Mouse (Mus musculus): ENCODE results near the gene Nxpe4.
"Not testable (repeated sequence)": the region's sequence is repeated elsewhere in the genome, so short reads cannot be mapped to it uniquely, and the experiment has no call there.

The Nxpe4 gene

GRCm38 (mm10) chr9:48240431-48240830 is 78.6 kb downstream of the Nxpe4 start:
- no peak for ATAC-seq (ENCODE audit: low TSS enrichment)

GRCm38 (mm10) chr9:48241791-48242190 is 80.0 kb downstream of the Nxpe4 start:
- ATAC-seq (ENCODE audit: low TSS enrichment), result no peak

GRCm38 (mm10) chr9:48242756-48243155 is 80.9 kb downstream of the Nxpe4 start:
- no peak for ATAC-seq (ENCODE audit: low TSS enrichment)

- ATAC-seq (ENCODE audit: low TSS enrichment), result no peak
Observed at GRCm38 (mm10) chr9:48244175-48244574, 82.4 kb downstream of the Nxpe4 start.

GRCm38 (mm10) chr9:48245525-48245924 is 83.7 kb downstream of the Nxpe4 start:
- no peak for ATAC-seq (ENCODE audit: low TSS enrichment)

GRCm38 (mm10) chr9:48247276-48247675 is 85.5 kb downstream of the Nxpe4 start:
- no peak for ATAC-seq (ENCODE audit: low TSS enrichment)

- no peak for ATAC-seq (ENCODE audit: low TSS enrichment)
Observed at GRCm38 (mm10) chr9:48252236-48252635, 90.4 kb downstream of the Nxpe4 start.

- no peak for ATAC-seq (ENCODE audit: low TSS enrichment)
Observed at GRCm38 (mm10) chr9:48257001-48257400, 95.2 kb downstream of the Nxpe4 start.

- ATAC-seq (ENCODE audit: low TSS enrichment), result peak; percentile 78; the same call in 1 of the 2 replicates
Observed at GRCm38 (mm10) chr9:48257741-48258423, 96.1 kb downstream of the Nxpe4 start.

GRCm38 (mm10) chr9:48264616-48265015 is 102.8 kb downstream of the Nxpe4 start:
- ATAC-seq (ENCODE audit: low TSS enrichment), result no peak

- no peak for ATAC-seq (ENCODE audit: low TSS enrichment)
Observed at GRCm38 (mm10) chr9:48265491-48265890, 103.7 kb downstream of the Nxpe4 start.

- peak; percentile 93 for ATAC-seq (ENCODE audit: low TSS enrichment)
Observed at GRCm38 (mm10) chr9:48266286-48267027, 104.6 kb downstream of the Nxpe4 start.

- ATAC-seq (ENCODE audit: low TSS enrichment), result peak; percentile 80; the same call in 1 of the 2 replicates
Observed at GRCm38 (mm10) chr9:48267028-48267441, 105.2 kb downstream of the Nxpe4 start.

- no peak for ATAC-seq (ENCODE audit: low TSS enrichment)
Observed at GRCm38 (mm10) chr9:48267960-48268359, 106.1 kb downstream of the Nxpe4 start.

- no peak for ATAC-seq (ENCODE audit: low TSS enrichment)
Observed at GRCm38 (mm10) chr9:48276831-48277230, 115.0 kb downstream of the Nxpe4 start.

GRCm38 (mm10) chr9:48284221-48284620 is 122.4 kb downstream of the Nxpe4 start:
- ATAC-seq (ENCODE audit: low TSS enrichment), result no peak

GRCm38 (mm10) chr9:48290281-48290680 is 128.5 kb downstream of the Nxpe4 start:
- no peak for ATAC-seq (ENCODE audit: low TSS enrichment)

- ATAC-seq (ENCODE audit: low TSS enrichment), result no peak
Observed at GRCm38 (mm10) chr9:48294754-48295153, 132.9 kb downstream of the Nxpe4 start.

GRCm38 (mm10) chr9:48298983-48299382 is 137.2 kb downstream of the Nxpe4 start:
- ATAC-seq (ENCODE audit: low TSS enrichment), result no peak

GRCm38 (mm10) chr9:48303564-48303963 is 141.7 kb downstream of the Nxpe4 start:
- ATAC-seq (ENCODE audit: low TSS enrichment), result not testable (repeated sequence)

- no peak for ATAC-seq (ENCODE audit: low TSS enrichment)
Observed at GRCm38 (mm10) chr9:48311241-48311640, 149.4 kb downstream of the Nxpe4 start.

- ATAC-seq (ENCODE audit: low TSS enrichment), result no peak
Observed at GRCm38 (mm10) chr9:48314194-48314593, 152.4 kb downstream of the Nxpe4 start.

GRCm38 (mm10) chr9:48315825-48316224 is 154.0 kb downstream of the Nxpe4 start:
- no peak for ATAC-seq (ENCODE audit: low TSS enrichment)

Measured in frontal cortex, adult (tissue).